Mouse (Mus musculus) cerebellum, adult 11 months (tissue): ENCODE data around the gene Prss53.
"Not testable (repeated sequence)": the region's sequence is repeated elsewhere in the genome, so short reads cannot be mapped to it uniquely, and the experiment has no call there.

Source experiments
- DNase-seq: peaks from one replicate; pipeline ENCODE4 v3.0.0; 2022

Gene Prss53

GRCm38 (mm10) chr7:127870136-127870821 lies 20.5 kb downstream of the Prss53 start:
- DNase-seq: no peak

GRCm38 (mm10) chr7:127869149-127869810 lies 21.5 kb downstream of the Prss53 start:
- no peak for DNase-seq

GRCm38 (mm10) chr7:127867641-127868040 lies 23.1 kb downstream of the Prss53 start:
- DNase-seq: no peak

- DNase-seq: no peak
Measured at GRCm38 (mm10) chr7:127866434-127866833, 24.3 kb downstream of the Prss53 start.

GRCm38 (mm10) chr7:127858258-127858657 lies 32.5 kb downstream of the Prss53 start:
- no peak for DNase-seq

GRCm38 (mm10) chr7:127850906-127851305 lies 39.9 kb downstream of the Prss53 start:
- no peak for DNase-seq

GRCm38 (mm10) chr7:127849973-127850875 lies 40.5 kb downstream of the Prss53 start:
- DNase-seq: no peak

- DNase-seq: peak; percentile 78
Measured at GRCm38 (mm10) chr7:127842001-127842718, 48.6 kb downstream of the Prss53 start.

- DNase-seq: peak; percentile 93
Measured at GRCm38 (mm10) chr7:127841340-127842000, 49.3 kb downstream of the Prss53 start.

- peak; percentile 76 for DNase-seq
Measured at GRCm38 (mm10) chr7:127840886-127841285, 49.9 kb downstream of the Prss53 start.

GRCm38 (mm10) chr7:127840031-127840430 lies 50.7 kb downstream of the Prss53 start:
- not testable (repeated sequence) for DNase-seq

GRCm38 (mm10) chr7:127837878-127838277 lies 52.9 kb downstream of the Prss53 start:
- DNase-seq: not testable (repeated sequence)

GRCm38 (mm10) chr7:127837473-127837872 lies 53.3 kb downstream of the Prss53 start:
- no peak for DNase-seq
